Mouse (Mus musculus): ENCODE data around the gene Sh3d19. TPM values are rescaled to one million over a fixed set of nuclear protein-coding genes. Genes with fewer than 3 reads are reported as not detected.
"Not testable (repeated sequence)": the region's sequence is repeated elsewhere in the genome, so short reads cannot be mapped to it uniquely, and the experiment has no call there.

Gene Sh3d19
- total RNA-seq, 1 experiment from 2014 or later: 2.1 TPM

DNA sequence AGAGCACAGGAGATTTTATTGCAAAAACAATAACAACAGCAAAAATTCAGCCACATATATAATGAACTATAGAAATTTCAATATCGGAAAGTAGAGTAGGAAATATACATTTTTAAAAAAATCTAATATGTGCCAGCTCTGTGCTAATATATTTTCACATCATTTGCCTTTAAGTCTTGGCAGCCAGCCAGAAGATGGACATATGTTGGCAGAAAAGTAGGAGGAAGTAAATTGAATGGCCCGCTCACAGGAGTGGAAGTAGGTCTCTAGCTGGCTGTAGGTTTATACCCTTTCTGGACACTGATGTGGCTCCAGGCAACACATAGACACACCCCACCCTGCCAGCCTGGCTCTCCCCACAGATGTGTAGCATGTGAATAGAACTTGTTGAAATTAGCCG, 101.2 kb downstream of the Sh3d19 start:
- ATAC-seq (replicated peaks; ENCODE audit: insufficient number of reproducible peaks, low FRiP score, low TSS enrichment, poor library complexity, severe bottlenecking): no peak

DNA sequence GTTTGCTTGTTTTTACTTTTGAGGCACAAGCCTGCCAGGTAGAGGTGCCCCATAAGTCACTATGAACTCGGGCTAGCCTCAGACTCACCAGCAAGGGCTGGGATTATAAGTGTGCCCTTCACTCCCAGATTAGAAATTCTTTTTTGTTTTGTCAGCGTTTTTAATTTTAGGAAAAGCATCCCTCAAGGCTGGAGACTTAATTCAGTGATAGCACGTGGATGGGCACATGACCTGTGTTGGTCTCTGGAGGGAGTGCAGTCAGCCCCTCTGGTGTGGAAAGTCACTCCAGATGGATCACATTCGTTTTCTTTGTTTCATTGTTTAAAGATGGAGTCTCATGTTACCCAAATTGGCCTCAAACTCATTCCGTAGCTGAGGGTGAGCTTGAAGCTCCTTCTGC, 102.0 kb downstream of the Sh3d19 start:
- ATAC-seq (replicated peaks; ENCODE audit: insufficient number of reproducible peaks, low FRiP score, low TSS enrichment, poor library complexity, severe bottlenecking): no peak

DNA sequence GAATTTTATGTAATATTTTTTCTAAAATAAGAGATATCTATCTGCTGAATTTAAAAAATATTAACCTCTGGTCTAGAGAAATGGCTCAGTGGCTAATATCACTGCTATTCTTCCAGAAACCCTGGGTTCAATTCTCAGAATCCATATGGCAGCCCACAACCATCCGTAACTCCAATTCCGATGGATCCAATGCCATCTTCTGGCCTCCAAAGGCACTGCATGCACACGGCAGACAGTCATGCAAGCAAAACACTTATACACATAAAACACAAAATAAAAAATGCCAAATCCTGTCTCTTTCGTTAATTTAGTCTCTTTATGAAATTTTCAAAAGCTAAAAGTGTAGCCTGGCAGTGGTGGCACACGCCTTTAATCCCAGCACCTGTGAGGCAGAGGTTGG, 104.7 kb downstream of the Sh3d19 start:
- no peak for ATAC-seq (replicated peaks; ENCODE audit: insufficient number of reproducible peaks, low FRiP score, low TSS enrichment, poor library complexity, severe bottlenecking)

DNA sequence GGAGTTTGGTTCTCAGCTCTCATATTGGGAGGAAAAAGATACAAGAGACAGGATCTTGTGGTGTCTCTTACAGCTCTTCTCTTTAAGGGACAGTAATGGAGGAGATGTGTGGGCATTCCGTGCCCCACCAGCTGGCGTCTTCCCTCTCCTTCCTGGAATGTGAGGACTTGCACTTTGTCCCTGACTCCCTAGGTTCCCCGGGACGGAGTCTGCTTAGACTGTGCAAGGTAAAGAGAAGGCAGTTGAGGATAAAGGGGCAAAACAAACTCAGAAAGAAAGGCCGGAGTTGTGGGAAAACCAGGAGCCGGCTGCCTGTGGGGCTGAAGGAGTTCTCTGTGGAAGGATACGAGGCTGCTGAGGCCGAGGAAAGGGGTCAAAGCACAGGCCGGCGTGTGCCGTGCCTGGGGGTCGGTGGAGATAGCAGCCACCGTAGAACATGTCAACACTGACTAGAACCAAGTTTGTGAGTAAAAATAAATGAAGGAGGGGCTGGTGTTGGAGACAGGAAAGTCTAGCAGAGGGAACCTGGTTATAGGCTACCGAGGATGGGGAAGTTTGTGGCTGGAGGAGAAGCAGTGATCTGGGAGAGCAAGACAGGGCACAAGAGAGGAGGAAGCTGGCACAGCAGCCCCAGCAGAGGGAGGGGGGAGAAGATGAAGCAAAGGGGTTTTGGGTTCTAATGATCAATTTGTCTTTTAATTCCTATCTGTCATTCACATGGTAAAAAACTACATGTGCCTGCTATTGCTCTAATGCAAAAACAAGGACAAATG, 105.8 kb downstream of the Sh3d19 start:
- no peak for ATAC-seq (replicated peaks; ENCODE audit: insufficient number of reproducible peaks, low FRiP score, low TSS enrichment, poor library complexity, severe bottlenecking)

DNA sequence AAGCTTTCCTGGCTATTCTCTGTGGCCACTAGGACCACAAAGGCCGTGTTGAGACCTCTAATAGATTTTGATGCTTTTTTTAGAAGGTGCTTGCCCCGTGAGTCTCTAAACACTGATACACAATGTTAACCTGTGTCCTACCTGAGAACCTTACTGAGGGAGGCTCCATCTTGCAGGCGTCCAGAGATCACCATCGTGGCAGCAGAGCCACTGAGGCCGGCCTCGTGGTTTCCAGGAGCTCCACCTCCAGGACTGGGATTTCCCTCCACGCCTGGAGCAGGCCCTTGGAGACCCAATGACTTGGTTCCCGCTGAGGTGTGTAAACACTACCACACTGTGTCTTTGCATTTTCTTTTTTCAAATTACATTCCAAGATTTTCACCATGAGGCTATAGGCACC, 112.1 kb downstream of the Sh3d19 start:
- no peak for ATAC-seq (replicated peaks; ENCODE audit: insufficient number of reproducible peaks, low FRiP score, low TSS enrichment, poor library complexity, severe bottlenecking)

DNA sequence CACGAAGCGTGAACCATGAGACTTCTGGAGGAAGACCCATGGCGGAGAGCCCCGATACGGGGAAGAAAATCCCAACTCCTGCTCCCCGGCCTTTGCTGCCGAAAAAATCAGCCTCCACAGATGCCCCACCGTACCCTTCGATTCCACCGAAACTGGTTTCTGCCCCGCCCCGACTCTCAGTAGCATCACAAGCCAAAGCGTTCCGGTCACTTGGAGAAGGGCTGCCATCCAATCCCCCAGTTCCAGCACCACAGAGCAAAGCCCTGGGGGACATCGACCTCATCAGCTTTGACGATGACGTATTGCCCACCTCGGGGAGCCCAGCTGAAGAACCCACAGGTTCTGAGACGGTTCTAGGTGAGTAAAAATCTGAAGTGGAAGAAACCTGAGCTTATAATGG, 114.1 kb downstream of the Sh3d19 start:
- no peak for ATAC-seq (replicated peaks; ENCODE audit: insufficient number of reproducible peaks, low FRiP score, low TSS enrichment, poor library complexity, severe bottlenecking)

DNA sequence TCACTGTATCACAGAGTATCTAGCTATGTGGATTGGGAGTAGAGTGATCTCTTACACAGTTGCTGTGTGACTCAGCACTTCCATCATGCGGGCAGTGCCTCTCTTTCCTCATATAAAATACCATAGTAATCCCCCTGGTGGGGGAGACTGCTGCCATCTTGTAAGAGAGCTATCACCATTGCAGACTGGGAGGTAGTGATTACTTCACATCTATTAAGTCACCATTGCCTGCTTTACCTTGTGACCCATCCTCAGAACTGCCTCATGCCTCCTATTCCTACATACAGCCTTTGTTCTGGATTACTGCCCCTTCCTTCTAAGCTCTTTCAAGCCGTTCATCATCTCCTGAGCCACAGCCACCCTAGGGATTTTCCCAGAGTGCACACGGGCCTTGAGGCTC, 117.0 kb downstream of the Sh3d19 start:
- no peak for ATAC-seq (replicated peaks; ENCODE audit: insufficient number of reproducible peaks, low FRiP score, low TSS enrichment, poor library complexity, severe bottlenecking)

DNA sequence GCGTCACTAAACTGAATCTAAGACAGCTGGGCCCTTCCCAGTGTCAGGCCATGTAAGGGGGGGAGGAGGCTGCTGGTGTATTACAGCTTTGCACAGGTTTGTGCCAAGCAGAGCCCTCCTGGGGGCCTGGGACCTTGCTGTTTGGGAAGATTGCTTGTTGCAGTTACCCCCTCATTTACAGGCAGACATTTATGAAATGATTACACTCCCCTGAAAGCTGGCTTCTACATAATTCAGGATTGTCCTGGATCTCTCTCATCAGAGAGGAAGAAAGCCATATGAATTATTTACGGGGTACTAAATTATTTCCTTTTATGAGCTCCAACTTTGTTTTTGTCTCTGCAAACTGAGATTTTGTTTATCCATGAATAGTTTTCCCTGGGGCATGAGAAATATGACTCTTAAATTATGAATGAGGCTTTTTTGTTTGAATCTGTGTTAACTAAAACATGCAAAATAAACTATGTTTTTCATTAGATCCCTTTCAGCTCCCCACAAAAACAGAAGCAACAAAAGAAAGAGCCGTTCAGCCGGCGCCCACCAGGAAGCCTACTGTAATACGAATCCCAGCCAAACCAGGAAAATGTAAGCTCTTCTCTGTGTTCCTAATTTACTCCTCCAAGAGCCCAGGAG, 122.4 kb downstream of the Sh3d19 start:
- ATAC-seq (replicated peaks; ENCODE audit: insufficient number of reproducible peaks, low FRiP score, low TSS enrichment, poor library complexity, severe bottlenecking): no peak

DNA sequence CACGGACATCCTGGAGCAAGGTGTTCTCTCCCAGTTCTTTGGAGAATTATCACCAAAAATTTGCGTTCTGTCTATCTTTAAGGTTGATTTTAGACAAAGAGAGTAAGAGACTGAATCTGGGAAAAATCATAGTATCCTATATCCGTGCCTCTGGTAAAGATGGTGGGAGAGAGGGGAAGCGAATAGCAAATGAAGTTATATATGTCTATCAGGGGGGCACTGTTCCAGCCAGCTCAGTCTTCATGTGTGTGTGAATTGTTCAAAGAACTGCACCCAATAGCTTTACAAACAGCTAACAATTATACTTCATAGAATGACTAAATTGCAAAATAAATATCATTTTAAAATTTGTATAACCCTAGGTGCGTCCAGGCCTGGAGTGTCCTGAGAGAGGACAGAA, 123.0 kb downstream of the Sh3d19 start:
- no peak for ATAC-seq (replicated peaks; ENCODE audit: insufficient number of reproducible peaks, low FRiP score, low TSS enrichment, poor library complexity, severe bottlenecking)

DNA sequence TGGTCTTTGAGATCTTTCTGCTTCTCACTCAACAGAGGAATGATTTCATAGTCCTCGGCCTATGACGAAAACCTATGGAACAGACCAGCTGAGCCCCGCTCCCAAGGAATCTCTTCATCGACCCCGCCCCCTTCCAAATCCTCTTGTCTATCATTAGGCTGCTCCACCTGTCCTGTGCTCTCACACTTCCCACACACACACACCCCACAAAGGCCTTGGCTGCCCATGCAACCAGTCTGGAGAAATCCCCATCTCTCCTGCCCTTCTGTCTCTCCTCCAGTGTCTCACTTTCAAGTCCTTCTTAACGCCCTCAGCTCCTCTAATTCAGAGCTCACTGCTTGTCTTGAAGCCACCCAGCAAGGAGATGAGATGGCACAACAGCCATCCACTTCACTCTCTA, 131.0 kb downstream of the Sh3d19 start:
- no peak for ATAC-seq (replicated peaks; ENCODE audit: insufficient number of reproducible peaks, low FRiP score, low TSS enrichment, poor library complexity, severe bottlenecking)

DNA sequence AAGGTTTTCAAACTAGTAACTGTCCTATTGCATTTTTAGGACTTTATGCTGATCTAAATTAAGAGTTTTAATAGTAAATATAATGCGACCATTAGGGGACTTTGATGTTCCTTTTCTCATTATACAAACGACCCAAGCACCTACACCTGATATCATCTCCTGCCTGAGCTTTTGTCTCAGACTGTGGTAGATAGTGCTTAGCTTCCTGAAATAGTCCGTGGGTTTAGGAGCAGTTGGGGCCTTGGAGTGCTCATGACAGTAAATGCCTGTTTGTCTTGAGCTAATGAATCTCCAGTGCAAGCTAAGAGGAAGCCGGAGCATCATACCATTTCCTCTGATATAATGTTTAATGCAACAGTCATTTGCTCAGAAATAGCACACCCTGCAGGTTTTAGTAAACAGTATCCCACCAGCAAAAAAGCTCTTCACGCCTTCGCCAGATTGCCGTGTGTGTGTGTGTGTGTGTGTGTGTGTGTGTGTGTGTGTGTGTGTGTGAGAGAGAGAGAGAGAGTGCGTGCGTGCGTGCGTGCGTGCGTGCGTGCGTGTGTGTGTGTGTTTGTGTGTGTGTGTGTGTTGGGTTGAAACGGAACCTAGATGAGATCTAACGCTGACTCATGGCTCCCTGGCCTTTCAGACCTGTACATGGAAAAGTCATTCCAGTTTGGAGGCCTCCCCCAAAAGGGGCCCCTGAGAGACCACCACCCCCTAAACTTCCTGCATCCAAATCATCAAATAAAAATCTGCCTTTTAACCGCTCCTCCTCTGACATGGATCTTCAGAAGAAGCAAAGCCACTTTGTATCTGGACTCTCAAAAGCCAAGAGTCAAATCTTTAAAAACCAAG, 132.8 kb downstream of the Sh3d19 start:
- ATAC-seq (replicated peaks; ENCODE audit: insufficient number of reproducible peaks, low FRiP score, low TSS enrichment, poor library complexity, severe bottlenecking): peak; percentile 40; the same call in 1 of the 2 replicates

DNA sequence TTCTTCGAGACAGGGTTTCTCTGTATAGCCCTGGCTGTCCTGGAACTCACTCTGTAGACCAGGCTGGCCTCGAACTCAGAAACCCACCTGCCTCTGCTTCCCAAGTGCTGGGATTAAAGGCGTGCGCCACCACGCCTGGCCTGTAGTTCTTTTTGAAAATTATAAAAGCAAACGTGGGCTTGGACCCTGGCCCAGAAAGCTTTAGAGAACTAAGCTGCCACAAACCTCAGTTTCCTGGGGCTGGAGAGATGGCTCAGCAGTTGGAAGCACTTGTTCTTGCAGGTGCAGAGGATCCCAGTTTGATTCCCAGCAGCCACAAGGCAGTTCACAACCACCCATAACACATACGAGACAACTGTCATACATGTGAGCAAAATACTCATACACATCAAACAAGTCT, 133.5 kb downstream of the Sh3d19 start:
- not testable (repeated sequence) for ATAC-seq (replicated peaks; ENCODE audit: insufficient number of reproducible peaks, low FRiP score, low TSS enrichment, poor library complexity, severe bottlenecking)

DNA sequence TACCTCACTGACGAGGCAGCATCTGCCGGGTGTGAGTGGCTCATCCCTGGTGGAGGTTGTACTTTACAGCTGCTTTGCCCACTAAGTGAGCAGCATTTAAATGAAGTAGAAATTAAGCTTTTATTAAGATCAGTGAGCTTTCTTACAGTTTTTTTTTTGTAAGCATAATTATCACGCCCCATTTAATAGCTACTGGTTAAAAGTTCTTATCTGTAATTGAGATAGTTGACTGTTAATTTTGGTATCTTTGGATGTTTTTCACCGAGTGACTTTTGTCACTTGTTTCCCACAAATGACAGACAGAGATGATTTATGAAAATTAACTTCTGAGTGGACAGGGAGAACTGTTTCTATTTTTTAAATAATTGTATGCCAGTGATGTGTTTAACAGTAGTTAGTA, 134.0 kb downstream of the Sh3d19 start:
- ATAC-seq (replicated peaks; ENCODE audit: insufficient number of reproducible peaks, low FRiP score, low TSS enrichment, poor library complexity, severe bottlenecking): no peak

DNA sequence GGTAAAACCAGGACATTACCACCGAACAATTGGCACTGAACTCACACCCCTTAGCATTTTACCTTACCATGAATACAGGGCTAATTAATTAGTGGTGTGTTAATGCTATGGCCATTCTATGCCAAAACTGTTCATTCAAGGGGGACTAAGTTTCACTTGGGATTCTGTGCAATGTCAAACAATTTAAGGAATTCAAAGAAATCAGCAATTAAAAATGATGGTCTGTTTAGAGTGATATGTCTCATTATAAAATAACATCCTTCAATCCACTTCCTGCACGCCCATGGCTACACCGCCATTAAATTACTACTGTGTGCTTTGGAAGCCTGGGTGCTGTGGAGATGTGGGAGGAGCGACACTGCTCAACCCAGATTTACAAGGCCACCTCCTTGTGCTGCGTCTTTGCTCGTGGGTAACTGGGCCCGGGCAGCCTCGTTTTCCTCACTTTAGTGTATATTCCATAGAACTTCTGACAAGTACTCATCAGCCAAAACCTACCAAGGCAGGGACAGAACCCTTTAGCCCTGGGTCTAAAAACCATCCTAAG, 135.2 kb downstream of the Sh3d19 start:
- no peak for ATAC-seq (replicated peaks; ENCODE audit: insufficient number of reproducible peaks, low FRiP score, low TSS enrichment, poor library complexity, severe bottlenecking)

DNA sequence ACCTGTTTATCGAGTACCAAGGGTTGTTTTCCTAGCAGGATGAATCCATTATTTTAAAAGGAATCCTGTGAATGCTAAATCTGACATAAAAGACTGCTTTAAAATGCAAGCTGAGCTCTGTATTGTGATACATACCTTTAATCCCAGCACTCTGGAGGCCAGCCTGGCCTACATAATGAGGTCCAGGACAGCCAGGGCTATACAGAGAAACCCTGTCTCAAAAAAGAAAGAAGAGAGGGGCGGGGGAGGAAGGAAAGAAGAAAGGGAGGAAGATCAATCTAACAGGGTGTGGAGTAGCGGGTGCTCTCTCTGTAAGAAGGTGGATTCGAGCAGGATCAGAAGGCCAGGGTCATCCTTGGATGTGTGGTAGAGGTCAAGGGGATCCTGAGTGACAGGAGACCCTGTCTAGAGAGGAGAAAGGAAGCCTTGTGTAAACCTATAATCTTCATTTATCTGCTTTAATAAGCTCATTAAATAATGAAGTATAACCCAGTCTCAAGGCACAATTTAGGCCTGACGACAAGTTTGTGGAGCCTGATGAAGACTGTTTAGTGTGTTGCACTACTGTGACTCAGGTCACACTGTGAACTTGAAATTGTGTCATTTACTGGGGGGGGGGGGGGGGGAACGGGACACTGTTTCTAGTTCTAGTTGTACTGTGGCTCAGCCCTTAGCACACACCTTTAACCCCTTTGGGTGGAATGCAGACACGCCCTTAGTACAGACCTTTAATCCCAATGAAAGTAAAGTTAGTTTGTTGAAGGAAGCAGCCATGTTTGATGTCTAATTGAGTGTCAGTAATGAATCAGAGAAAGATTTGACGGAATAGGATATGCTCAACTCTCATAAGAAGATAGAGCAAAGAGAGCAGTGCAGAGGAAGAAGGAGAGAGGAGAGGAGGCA, 137.0 kb downstream of the Sh3d19 start:
- no peak for ATAC-seq (replicated peaks; ENCODE audit: insufficient number of reproducible peaks, low FRiP score, low TSS enrichment, poor library complexity, severe bottlenecking)

DNA sequence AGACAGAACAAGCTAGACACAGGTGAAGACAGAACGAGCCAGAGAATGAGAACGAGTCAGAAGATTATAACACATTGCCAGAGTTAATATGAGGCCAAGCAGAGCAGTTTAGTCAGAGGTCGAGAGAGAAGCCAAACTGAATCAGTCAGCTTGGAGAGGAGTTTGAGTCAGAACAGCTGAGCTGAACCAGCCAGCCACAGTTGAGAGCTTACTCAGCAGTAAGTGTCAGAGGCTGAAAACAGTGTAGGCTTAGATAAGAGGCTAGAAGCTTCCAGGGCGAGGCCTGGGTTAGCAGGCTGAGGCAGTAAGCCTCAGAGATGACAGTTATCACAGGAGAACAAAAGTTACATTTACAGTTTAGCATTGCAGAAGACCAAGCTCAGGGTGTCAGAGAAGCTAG, 137.7 kb downstream of the Sh3d19 start:
- no peak for ATAC-seq (replicated peaks; ENCODE audit: insufficient number of reproducible peaks, low FRiP score, low TSS enrichment, poor library complexity, severe bottlenecking)

DNA sequence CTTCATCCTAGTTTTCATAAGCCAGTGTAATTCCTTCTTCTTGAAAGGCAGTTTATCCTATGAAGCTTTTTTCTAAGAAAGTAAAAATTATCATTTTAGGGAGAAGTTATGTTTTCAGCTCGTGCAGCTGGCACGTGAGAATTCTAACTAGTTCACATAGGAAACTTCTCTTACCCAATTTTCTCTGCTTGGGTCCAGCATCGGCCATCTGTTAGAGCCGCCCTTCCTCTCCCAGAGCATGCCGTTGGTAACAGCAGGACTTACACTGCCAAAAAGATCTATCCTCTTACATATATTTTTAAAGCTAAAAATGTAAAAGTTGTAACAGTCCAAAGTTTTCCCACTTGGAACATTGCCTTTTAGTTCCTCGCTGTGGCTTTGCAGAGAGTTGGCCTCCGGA, 138.2 kb downstream of the Sh3d19 start:
- ATAC-seq (replicated peaks; ENCODE audit: insufficient number of reproducible peaks, low FRiP score, low TSS enrichment, poor library complexity, severe bottlenecking): no peak

DNA sequence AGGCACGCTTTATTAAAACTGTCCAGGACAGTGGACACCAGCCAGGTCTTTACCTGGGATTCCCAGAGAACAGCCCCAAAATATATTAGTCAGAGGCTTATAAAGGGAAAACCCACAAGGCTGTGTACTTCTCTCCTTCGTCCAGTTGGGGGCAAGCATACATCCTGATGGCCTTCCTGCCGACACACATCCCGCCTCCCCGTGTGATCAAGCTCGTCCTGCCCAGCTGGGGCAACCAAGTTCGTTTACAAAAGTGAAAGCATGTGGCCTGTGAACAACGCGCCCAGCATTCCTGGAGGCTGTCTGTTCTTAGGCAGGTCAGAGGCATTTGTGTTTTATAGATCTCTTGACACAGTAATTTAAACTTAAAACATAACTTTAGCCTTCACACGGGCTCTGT, 139.2 kb downstream of the Sh3d19 start:
- peak; percentile 81 for ATAC-seq (replicated peaks; ENCODE audit: insufficient number of reproducible peaks, low FRiP score, low TSS enrichment, poor library complexity, severe bottlenecking)
